Mouse (Mus musculus) erythroblast, embryonic 14.5 days (primary cell): ENCODE results near the gene Tecr.

Experiments
- GATA1 ChIP-seq: IDR thresholded peaks from 2 replicates; pipeline ENCODE4 v1.6.1; 2012; ENCODE audit warnings: low read length, inconsistent platforms, mixed read lengths
- TAL1 ChIP-seq: IDR thresholded peaks from 3 replicates; pipeline ENCODE4 v1.6.1; 2012; ENCODE audit warnings: low read length, inconsistent platforms, mixed read lengths

- TF ChIP-seq TAL1 (no peak), GATA1 (0 out of 2 replicates have a peak, but pooled peaks have one; percentile 34)
These were observed at the start of gene Tecr, which contains the start of gene Dnajb1 for GRCm38 (mm10) chr8:83607661-83608397.
